Mouse (Mus musculus) testis, adult 2 months (tissue): ENCODE measurements around the gene Fgf14.

Experiments
- CTCF ChIP-seq: fragments of 200-500 bp; IDR thresholded peaks from 2 replicates; pipeline ENCODE4 v1.5.1; 2012; ENCODE audit warnings: low read depth, mild to moderate bottlenecking, inconsistent platforms, low read length, moderate library complexity; ENCODE audit not compliant: control insufficient read depth, insufficient read depth, insufficient replicate concordance
- POLR2A ChIP-seq: fragments of 200-500 bp; IDR thresholded peaks from 2 replicates; pipeline ENCODE4 v1.6.1; 2012; ENCODE audit warnings: low read depth, mild to moderate bottlenecking, inconsistent platforms, low read length, moderate library complexity; ENCODE audit not compliant: control insufficient read depth

- no peak for TF ChIP-seq CTCF
- no peak for TF ChIP-seq POLR2A
Observed at GRCm38 (mm10) chr14:124174111-124174510, 502.8 kb downstream of the Fgf14 start.
